Mouse (Mus musculus): ENCODE data around the gene Armh1. TPM values are rescaled to one million over a fixed set of nuclear protein-coding genes. Genes with fewer than 3 reads are reported as not detected.
"Not testable (repeated sequence)": the region's sequence is repeated elsewhere in the genome, so short reads cannot be mapped to it uniquely, and the experiment has no call there.

The Armh1 gene
- polyA plus RNA-seq, 1 experiment from 2014 or later, result 5.7 TPM

DNA sequence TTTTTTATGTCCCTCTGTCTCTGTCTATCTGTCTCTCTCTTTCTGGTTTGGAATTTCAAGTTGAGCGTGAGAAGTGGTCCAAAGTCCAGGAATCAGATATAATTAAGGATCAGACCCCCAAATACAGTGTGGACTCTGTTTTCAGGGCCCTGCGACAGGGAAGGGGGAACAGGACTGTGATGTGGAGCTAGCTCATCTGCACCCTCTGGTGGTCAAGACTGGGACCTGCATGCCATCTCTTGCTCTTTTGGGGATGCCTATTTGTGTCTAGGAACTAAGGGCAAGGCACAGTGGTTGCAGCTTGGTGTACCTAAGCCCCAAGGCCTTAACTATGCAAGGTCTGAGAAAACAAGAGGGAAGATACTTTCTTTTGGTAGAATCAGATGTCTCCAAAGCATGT, 15.4 kb upstream of the Armh1 start:
- no peak overlapping the region for H3K4me3 ChIP-seq (replicated peaks)
- H3K27ac ChIP-seq (replicated peaks), result no peak overlapping the region
- ATAC-seq (ENCODE audit: insufficient number of reproducible peaks, low FRiP score, low TSS enrichment, low read depth), result no peak; the same call in 1 of the 2 replicates
- H3K4me2 ChIP-seq (replicated peaks), result no peak overlapping the region
- H3K27me3 ChIP-seq, result no peaks in the 10 kb centered on the region
- no peaks in the 10 kb centered on the region for H3K4me1 ChIP-seq
- WGBS, result 0% methylated on average over 2 of the region's 2 CpGs
- H3K36me3 ChIP-seq, result peaks cover 27% of the 10 kb centered on the region
- H3K9ac ChIP-seq, result no peak overlapping the region
- H3K9me3 ChIP-seq (replicated peaks), result no peaks in the 10 kb centered on the region

DNA sequence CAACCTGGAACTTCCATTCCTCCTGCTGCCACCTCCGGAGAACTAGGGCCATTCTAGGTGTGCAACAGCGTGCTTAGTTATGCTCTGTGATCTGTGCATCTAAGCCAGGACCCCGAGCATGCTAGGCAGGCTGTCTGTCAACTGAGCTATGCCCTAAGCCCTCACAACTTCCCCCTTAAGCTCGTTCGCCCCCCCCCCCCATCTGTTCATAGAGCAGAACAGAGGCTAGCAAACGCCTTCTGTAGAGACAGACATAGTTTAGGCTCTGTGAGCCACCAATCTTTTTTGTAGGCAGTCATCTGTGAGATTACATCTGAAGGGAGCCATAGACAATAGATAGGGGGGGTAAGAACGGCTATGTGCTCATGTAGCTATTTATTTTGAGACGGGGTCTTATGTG, 11.1 kb upstream of the Armh1 start:
- no peak for ATAC-seq (ENCODE audit: insufficient number of reproducible peaks, low FRiP score, low TSS enrichment, low read depth)
- no peak overlapping the region for H3K9ac ChIP-seq
- no peaks in the 10 kb centered on the region for H3K27me3 ChIP-seq
- H3K4me3 ChIP-seq (replicated peaks), result no peak overlapping the region
- no peaks in the 10 kb centered on the region for H3K4me1 ChIP-seq
- H3K36me3 ChIP-seq, result 0 out of 2 replicates have a peak, but pooled peaks cover 4% of the 10 kb centered on the region
- H3K27ac ChIP-seq (replicated peaks), result no peak overlapping the region
- H3K9me3 ChIP-seq (replicated peaks), result no peaks in the 10 kb centered on the region
- WGBS, result 71% methylated on average over 8 of the region's 8 CpGs
- H3K4me2 ChIP-seq (replicated peaks), result no peak overlapping the region

DNA sequence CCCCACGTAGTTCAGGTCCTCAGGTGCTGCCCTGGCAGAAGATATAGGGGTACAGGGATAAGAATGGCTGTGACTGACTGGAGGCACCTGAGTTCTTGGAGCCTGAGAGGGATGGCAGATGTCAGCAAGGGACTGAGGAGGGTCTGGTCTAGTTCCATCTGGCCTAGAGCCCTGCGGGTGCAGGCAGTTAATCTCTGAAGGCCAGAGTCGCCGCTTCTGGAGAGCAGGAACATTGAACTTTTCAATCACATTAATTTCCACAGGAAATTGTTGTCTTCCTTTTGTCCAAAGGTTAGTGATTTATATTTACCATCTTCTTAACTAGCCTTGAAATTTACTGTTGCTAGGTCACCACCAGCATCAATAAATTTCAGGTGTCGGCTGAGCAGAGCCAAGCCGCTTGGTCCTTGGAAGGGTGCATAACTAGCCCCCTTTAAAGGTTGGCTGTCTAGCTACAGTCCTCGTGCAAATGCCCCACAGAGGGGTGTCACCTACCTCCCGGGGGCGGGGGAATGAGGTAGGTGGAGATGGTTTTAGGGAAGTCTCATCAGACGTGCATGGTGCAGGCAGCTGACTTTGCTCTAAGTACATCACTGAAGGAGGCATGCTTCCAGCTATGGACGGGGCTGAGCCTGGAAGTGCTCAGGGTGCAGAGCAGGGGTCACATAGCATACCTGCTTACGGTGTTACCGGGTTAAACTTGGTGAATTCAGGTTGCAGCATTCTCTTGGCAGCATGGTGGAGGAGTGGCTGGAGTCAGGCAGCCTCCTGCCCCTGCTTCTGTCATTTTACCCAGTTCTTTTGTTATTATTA, 10.4 kb upstream of the Armh1 start:
- Histone ChIP-seq H3K4me1 (no peaks in the 10 kb centered on the region), H3K4me3 (replicated peaks) (no peak overlapping the region), H3K27me3 (no peaks in the 10 kb centered on the region), H3K4me2 (replicated peaks) (no peak overlapping the region), H3K9ac (no peak overlapping the region), H3K27ac (replicated peaks) (no peak overlapping the region), H3K9me3 (replicated peaks) (no peaks in the 10 kb centered on the region), H3K36me3 (0 out of 2 replicates have a peak, but pooled peaks cover 3% of the 10 kb centered on the region)
- ATAC-seq (ENCODE audit: insufficient number of reproducible peaks, low FRiP score, low TSS enrichment, low read depth), result no peak
- WGBS, result 66% methylated on average over 13 of the region's 13 CpGs

DNA sequence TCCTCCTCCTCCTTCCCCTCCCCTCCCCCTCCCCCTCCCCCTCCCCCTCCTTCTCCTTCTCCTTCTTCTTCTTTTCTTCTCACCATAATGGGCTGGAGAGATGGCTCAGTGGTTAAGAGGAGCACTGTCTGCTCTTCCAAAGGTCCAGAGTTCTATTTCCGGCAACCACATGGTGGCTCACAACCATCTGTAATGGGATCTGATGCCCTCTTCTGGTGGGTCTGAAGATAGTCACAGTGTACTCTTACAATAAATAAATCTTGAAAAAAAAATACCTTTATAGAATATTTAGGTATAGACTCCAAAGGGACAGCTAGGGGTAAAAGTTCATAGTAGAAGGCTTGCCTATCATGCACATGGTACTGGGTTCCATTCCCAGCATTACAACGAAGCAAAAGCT, 9.3 kb upstream of the Armh1 start:
- Histone ChIP-seq H3K36me3 (0 out of 2 replicates have a peak, but pooled peaks cover 3% of the 10 kb centered on the region), H3K4me3 (replicated peaks) (no peak overlapping the region), H3K4me1 (no peaks in the 10 kb centered on the region), H3K4me2 (replicated peaks) (no peak overlapping the region), H3K9ac (no peak overlapping the region), H3K9me3 (replicated peaks) (no peaks in the 10 kb centered on the region), H3K27me3 (no peaks in the 10 kb centered on the region), H3K27ac (replicated peaks) (no peak overlapping the region)
- no peak for ATAC-seq (ENCODE audit: insufficient number of reproducible peaks, low FRiP score, low TSS enrichment, low read depth)
- WGBS, result 84% methylated on average over 2 of the region's 2 CpGs

DNA sequence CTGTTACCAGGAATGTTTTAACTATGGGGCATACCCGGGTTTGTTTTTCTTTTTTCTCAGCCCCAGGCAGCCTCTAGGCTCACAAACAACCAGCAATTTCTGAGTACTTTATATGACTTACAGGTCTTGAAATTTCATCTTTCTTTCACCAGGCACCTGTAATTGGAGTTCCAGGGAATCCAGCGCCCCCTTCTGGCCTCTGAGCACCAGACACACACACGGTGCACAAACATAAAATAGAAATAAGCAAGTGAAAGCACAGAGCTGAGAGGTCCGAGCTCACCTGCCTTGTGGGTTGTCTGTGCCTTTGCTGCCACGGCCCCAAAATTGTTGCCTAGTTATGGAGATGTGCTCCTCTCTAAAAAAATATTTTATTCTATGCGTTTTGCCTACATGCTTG, 8.0 kb upstream of the Armh1 start:
- H3K27me3 ChIP-seq; H3K36me3 ChIP-seq; H3K4me1 ChIP-seq; H3K4me3 ChIP-seq (replicated peaks); H3K9ac ChIP-seq; ATAC-seq (ENCODE audit: insufficient number of reproducible peaks, low FRiP score, low TSS enrichment, low read depth); H3K27ac ChIP-seq (replicated peaks); H3K4me2 ChIP-seq (replicated peaks); H3K9me3 ChIP-seq (replicated peaks): not testable (repeated sequence)
- 68% methylated on average over 6 of the region's 6 CpGs for WGBS

DNA sequence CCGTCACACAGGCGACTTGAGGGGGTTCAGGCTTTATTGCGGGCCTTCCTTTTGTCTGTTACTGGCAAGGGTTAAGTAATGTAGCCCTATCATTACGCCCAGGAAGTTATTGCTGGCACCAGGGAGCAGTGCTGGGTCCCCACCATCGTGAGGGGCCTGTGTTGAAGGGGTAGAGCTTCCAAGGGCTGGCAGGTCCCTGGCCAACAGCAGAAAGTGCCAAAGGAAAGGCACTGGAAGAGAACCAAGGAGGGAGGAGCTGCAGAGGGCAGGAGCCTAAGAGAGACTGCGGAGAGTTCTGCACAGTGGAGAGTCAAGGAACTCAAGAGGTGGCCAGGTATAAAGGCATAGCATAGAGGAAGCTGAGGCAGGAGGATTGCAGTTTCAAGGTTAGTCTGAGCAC, 2.7 kb upstream of the Armh1 start:
- Histone ChIP-seq H3K9ac (no peak overlapping the region), H3K4me3 (replicated peaks) (no peak overlapping the region), H3K36me3 (0 out of 2 replicates have a peak, but pooled peaks cover 3% of the 10 kb centered on the region), H3K27ac (replicated peaks) (no peak overlapping the region; the same call in 1 of the 2 replicates), H3K4me1 (peaks cover 34% of the 10 kb centered on the region), H3K9me3 (replicated peaks) (no peaks in the 10 kb centered on the region), H3K27me3 (no peaks in the 10 kb centered on the region), H3K4me2 (replicated peaks) (no peak overlapping the region)
- no peak for ATAC-seq (ENCODE audit: insufficient number of reproducible peaks, low FRiP score, low TSS enrichment, low read depth)
- WGBS, result 57% methylated on average over 6 of the region's 6 CpGs

DNA sequence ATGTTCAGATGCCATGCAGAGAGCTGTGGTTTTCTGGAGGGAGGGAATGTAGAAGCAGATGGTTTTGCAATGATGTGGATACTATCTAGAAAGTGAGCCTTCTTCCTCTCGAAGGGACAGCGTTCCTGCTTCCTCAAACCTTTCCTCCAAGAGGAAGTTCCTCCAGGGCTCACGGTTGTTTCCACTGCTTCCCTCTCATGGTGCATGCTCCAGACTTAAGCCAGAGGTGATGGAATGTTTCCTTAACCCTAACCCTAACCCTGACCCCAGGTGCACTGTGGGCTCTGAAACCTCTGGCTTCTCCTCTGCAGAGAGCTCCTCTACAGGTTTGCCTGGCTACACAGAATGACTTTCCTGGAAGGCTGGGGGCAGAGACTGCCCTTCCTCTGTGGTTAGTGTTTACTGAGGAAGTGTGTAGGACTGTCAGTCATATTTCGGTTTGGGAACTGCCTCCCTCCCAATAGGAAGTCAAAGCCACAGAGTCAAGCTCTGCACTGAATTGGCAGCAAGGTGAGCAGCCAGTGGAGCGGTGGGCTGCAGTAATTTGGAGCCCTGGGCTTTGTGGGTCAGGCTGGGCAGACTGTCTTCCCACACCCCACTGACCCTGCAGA, 2.2 kb upstream of the Armh1 start:
- Histone ChIP-seq H3K27ac (replicated peaks) (no peak overlapping the region), H3K4me3 (replicated peaks) (no peak overlapping the region), H3K9ac (no peak overlapping the region), H3K4me2 (replicated peaks) (no peak overlapping the region), H3K4me1 (peaks cover 34% of the 10 kb centered on the region), H3K27me3 (no peaks in the 10 kb centered on the region), H3K9me3 (replicated peaks) (no peaks in the 10 kb centered on the region), H3K36me3 (0 out of 2 replicates have a peak, but pooled peaks cover 3% of the 10 kb centered on the region)
- 48% methylated on average over 5 of the region's 5 CpGs for WGBS
- ATAC-seq (ENCODE audit: insufficient number of reproducible peaks, low FRiP score, low TSS enrichment, low read depth), result no peak

DNA sequence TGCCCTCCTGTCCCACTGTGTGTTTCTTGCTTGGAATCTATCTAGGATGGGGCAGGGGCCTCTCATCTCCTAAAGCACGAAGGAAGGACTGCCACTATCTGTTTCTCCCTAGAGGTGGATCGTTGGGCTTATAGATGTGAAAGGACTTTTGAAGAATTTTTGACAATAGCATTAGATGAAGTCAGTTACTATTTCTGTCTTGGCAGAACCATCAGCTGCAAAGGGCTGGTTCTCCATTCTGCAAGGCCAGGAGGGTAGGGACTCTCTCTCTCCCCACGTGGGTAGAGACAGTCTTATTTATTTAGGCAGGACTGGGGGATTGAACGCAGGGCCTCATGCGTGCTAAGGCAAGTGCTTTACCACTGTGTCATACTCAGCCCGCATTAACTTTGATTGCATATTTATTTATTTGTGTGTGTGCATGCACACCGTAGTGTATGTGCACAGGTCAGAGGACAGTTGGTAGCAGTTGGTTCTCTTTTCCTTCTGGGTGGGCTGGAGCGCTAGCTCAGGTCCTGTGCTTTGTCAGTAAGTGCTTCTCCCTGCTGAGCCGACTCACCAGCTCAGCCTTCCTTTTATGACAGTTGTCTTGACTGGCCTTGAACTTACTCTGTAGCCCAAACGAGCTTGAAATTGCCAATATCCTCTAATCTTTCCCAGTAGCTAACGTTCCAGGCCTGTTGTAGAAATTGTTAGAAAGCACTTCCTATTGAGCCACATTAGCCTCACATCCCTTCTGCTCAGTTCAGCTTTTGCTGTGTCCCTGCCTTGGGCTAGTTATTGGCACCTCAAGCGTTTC, 1.5 kb upstream of the Armh1 start:
- peak overlapping the region; percentile 94 for H3K27ac ChIP-seq (replicated peaks)
- H3K36me3 ChIP-seq, result no peaks in the 10 kb centered on the region
- no peak overlapping the region for H3K9ac ChIP-seq
- 51% methylated on average over 12 of the region's 12 CpGs for WGBS
- H3K4me3 ChIP-seq (replicated peaks), result no peak overlapping the region
- no peaks in the 10 kb centered on the region for H3K9me3 ChIP-seq (replicated peaks)
- ATAC-seq (ENCODE audit: insufficient number of reproducible peaks, low FRiP score, low TSS enrichment, low read depth), result no peak
- H3K27me3 ChIP-seq, result no peaks in the 10 kb centered on the region
- H3K4me1 ChIP-seq, result peaks cover 34% of the 10 kb centered on the region
- peak overlapping the region; percentile 74 for H3K4me2 ChIP-seq (replicated peaks)

DNA sequence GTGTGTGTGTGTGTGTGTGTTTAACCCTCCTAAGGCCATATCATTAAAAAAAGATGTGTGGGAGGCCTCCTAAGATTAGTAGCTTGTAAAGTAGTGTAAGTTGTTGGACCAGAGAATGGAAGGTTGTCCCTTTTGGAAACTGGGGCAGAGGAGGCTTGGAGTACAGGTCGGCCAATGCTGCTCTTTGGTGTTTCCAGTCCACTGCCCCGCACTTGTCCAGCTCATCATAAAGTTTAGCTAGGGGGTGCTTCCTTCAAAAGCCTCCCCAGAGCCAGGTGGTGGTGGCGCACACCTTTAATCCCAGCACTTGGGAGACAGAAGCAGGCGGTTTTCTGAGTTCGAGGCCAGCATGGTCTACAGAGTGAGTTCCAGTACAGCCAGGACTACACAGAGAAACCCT, 830 bp upstream of the Armh1 start:
- Histone ChIP-seq H3K4me2 (replicated peaks) (peak overlapping the region; percentile 74), H3K9ac (no peak overlapping the region), H3K4me3 (replicated peaks) (peak overlapping the region; percentile 64), H3K4me1 (peaks cover 34% of the 10 kb centered on the region), H3K27me3 (no peaks in the 10 kb centered on the region), H3K27ac (replicated peaks) (peak overlapping the region; percentile 94), H3K36me3 (no peaks in the 10 kb centered on the region), H3K9me3 (replicated peaks) (no peaks in the 10 kb centered on the region)
- 75% methylated on average over 5 of the region's 5 CpGs for WGBS
- no peak for ATAC-seq (ENCODE audit: insufficient number of reproducible peaks, low FRiP score, low TSS enrichment, low read depth)

DNA sequence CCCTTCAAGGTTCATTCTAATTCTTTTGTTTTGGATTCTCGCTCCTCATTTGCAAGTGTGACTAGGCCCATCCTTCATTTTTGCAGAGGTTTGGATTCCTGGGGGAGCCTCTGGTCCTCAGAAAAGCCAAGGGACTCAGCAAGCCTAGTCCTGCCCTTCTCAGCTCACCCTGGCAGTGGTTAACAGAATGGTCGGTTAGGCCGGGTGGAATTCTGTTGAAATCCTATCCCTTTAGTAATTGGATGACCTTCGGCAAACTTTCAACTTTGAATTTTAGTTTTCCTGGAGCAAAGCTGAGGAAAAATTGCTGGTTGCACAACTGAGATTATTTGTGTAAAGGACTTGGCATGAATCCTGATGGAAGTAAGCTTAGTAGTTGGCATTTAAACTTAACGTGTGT, 426 bp upstream of the Armh1 start:
- H3K4me2 ChIP-seq (replicated peaks), result peak overlapping the region; percentile 74
- H3K9me3 ChIP-seq (replicated peaks), result no peaks in the 10 kb centered on the region
- peak overlapping the region; percentile 51; the same call in 1 of the 2 replicates for H3K9ac ChIP-seq
- H3K27me3 ChIP-seq, result no peaks in the 10 kb centered on the region
- WGBS, result 3% methylated on average over 5 of the region's 5 CpGs
- peak overlapping the region; percentile 94 for H3K27ac ChIP-seq (replicated peaks)
- no peaks in the 10 kb centered on the region for H3K36me3 ChIP-seq
- H3K4me3 ChIP-seq (replicated peaks), result peak overlapping the region; percentile 64
- ATAC-seq (ENCODE audit: insufficient number of reproducible peaks, low FRiP score, low TSS enrichment, low read depth), result peak; percentile 41; the same call in 1 of the 2 replicates
- peaks cover 34% of the 10 kb centered on the region for H3K4me1 ChIP-seq

DNA sequence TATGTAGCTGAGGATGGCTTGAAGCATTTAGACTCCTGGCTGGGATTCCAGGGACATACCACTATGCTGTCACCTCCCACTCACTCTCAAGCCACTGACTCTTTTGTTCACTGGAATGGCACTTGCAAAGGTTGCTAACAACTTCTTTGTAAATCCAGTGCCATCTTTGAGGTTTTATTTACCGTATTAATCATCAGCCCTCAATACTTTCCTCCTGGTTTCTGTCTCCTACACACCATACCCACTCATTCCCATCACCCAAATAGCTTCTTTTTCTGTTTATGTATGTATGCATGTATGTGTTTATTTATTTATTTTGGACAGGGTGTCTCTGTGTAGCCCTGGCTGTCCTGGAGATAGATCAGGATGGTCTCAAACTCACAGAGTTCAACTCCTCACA, 943 bp downstream of the Armh1 start:
- no peak overlapping the region for H3K27ac ChIP-seq (replicated peaks)
- H3K36me3 ChIP-seq, result no peaks in the 10 kb centered on the region
- no peak for ATAC-seq (ENCODE audit: insufficient number of reproducible peaks, low FRiP score, low TSS enrichment, low read depth)
- H3K9me3 ChIP-seq (replicated peaks), result no peaks in the 10 kb centered on the region
- peak overlapping the region; percentile 74 for H3K4me2 ChIP-seq (replicated peaks)
- H3K27me3 ChIP-seq, result no peaks in the 10 kb centered on the region
- 72% methylated on average over 1 of the region's 1 CpGs for WGBS
- H3K4me1 ChIP-seq, result peaks cover 34% of the 10 kb centered on the region
- peak overlapping the region; percentile 64 for H3K4me3 ChIP-seq (replicated peaks)
- no peak overlapping the region for H3K9ac ChIP-seq
